Mouse (Mus musculus): ENCODE measurements around the gene 4932429P05Rik. TPM values are rescaled to one million over a fixed set of nuclear protein-coding genes. Genes with fewer than 3 reads are reported as not detected.

Gene 4932429P05Rik
- polyA plus RNA-seq (2012; rRNA removed) = not detected in 2 replicates

GRCm38 (mm10) chrX:89751968-89752367 lies at the start of gene 4932429P05Rik:
TSS of gene 4932429P05Rik (plus strand) at chrX:89752268.

Other genes starting within 250 kb of the 4932429P05Rik start
- not detected in 2 replicates for gene 4930415L06Rik, start 180.6 kb downstream of the 4932429P05Rik start, polyA plus RNA-seq (2012; rRNA removed)

Measured in liver, embryonic 14 days (tissue).